Mouse (Mus musculus) gastrocnemius, postnatal 14 days (tissue): ENCODE measurements around the gene Mlkl. TPM values are rescaled to one million over a fixed set of nuclear protein-coding genes. Genes with fewer than 3 reads are reported as not detected.

ENCODE experiments used
- DNase-seq: peaks from one replicate; pipeline ENCODE4 v3.0.0; 2021; ENCODE audit warnings: mixed read lengths
- intact Hi-C: fragments of 180-260 bp; cut with DNase I; formaldehyde crosslinking; loops from one replicate; pipeline ENCODE4 v1.15.1; 2025; ENCODE audit warnings: low total_unique reads
- long read RNA-seq, 2 experiments: library from polyadenylated mRNA; stranded (forward); transcript quantifications; one replicate each; pipeline ENCODE4 v2.0.0; 2021
- total RNA-seq, 2 experiments: library from RNA; stranded (reverse); gene quantifications; 2 replicates each; pipeline ENCODE4 v1.2.3; 2021

Gene Mlkl
- total RNA-seq: 1 to 10 TPM; 1.1 to 1.5 TPM
- long read RNA-seq, experiment 1: 0 reads
- long read RNA-seq, experiment 2, partial matches to known transcripts: 0 of 3 reads
- long read RNA-seq, experiment 2, other reads (novel, unspliced or antisense): 0 of 3 reads

DNA sequence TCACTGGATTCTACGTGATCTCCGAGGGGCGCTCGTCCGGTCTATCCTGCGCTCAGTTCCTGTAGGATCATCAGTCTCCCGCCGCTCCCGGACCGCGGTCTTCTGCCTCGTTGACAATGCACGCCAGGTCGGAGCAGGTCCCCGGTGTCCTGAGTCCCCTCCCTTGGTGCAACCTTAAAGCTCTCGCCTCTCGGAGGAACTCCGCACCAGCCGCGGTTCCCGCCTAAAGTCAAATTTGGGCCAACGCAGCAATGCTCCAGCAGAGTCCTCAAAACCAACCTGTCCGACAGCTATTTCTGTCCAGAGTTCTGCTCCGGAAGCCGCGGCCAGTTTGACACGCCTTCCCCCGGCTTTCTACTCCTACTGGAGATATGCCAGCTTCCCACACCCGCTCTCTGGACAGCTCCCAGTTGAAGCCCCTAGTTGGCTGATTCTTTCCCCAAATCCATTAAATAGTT, at the start of gene Mlkl:
Mlkl (minus strand) TSS at position 288 of the 458 bp plus-strand sequence.
- intact Hi-C loops: no loop called here
- peak; percentile 35 for DNase-seq

DNA sequence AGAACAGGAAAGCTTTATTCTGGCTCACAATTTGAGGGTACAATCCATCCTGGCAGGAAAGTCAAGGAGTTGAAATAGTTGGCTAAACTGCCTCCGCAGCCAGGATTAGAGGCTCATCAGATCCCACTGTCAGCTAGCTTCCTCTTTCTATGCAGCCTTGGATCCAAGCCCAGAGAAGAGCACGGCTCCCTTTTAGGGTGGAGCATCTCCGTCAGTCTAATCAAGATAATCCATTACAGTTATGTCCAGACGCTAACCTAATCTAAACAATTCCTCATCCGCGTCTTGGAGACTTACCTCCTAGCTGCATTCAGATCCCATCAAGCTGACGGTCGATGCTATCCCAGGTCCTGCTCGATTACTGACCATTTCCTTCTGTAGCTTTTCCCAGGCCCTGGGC, 47.9 kb upstream of the Mlkl start:
- intact Hi-C loops: no loop called here
- DNase-seq: no peak

DNA sequence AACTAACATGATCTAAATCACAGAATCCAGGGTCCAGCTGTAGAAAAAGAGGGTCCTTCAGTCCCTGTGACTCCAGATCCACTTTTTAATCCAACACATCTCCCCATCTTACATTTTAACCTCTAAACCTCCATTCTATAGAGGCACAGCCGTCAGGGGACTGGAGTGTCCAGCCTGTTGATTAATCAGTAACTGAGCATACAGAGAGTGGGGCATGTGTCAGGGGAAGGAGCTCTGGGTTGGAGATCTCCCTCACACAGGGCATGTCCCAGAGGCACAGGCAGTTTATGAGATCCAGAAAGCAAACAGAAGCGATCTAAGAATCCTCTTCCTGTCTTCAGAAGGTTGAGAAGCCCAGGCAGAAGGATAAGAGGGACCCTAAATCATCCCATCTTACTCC, 46.7 kb upstream of the Mlkl start:
- intact Hi-C loops: no loop called here

DNA sequence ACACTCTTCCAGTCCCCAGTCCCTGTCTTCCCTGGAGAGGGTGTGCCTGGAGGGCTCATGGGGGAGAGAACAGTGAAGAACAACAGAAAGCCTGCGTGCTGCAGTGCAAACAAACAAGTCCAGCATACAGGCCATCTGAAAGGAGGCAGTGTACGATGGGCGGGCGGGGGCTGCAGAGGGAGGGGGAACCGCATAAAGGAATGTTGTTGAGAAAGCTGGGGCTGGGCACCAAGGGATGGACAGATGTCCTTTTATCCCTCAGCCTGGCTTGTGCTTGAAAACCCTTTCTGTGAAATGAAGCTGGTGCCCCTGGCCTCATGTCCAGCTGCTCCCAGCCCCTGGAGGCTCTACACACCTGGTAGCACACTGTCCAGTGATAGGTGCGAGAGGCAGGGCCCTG, 37.2 kb upstream of the Mlkl start:
- intact Hi-C loops: no loop called here
- no peak for DNase-seq

More for the DNA sequence above, 46.7 kb upstream of the Mlkl start:
- DNase-seq: no peak

DNA sequence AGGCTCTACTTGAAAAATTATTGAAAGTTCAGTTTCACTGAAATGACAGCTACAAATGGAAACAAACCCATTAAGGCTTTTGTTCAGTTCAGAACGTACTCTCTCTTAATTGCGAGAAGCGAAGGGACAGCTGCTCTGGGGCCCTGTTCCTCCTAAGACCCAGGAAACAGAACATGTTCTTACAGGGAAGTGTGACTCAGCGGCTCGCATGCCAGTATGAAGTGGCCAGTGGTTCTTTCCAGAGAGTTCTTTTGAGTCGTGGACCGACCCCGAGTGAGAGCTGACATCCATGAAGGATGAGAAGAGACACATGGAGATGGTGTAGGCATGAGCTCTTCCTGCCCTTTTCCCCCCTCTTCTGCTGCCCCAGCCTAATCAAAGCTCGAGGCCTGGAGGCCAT, 31.7 kb upstream of the Mlkl start:
- no peak for DNase-seq
- intact Hi-C loops: no loop called here

DNA sequence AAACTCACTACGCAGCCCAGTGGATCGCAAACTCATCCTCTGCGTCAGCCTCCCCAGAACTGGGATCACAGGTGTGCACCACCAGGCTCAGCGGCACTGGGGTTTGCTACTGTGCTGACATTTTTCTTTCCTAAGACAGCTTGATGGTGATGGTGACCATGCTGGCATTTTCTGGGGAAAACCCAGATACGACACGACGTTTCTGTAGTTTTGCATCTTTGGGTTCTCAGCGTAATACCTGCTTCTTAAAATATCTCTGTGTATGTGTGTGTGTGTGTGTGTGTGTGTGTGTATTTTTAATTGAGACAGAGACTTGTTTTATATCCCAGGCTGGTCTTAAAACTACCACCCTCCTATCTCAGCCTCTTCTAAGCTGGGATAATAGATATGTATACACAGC, 29.4 kb upstream of the Mlkl start:
- intact Hi-C loops: no loop called here

DNA sequence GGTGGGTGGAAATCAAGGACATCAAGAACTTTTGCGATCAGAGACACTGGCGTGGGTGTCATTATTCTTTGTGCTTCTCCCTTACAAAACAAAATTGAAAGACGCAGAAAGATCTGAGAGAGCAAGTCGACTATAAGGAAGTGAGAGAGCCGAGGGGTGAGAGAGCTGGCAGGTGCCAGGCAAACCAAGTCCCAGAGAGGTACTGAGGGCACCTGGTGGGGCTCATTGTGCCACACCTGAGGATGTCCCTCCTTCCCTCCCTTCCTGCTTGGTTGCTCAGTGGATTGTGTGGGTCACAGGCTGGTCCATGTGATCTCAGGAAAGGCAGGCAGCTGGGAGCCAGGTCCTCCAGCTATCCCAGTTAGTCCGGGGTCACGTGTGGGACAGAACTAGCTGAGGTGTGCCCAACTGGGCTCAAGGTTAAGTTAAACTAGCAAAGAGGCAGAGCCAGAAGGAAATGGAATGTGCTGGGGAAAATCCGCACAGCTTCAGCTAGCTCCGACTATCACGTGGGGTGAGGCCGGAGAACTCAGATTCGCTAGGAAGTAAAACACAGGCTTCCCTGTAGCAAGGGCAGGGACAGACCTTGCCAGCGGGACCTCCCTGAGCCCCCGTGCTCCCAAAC, 28.7 kb upstream of the Mlkl start:
- intact Hi-C loops: no loop called here
- no peak for DNase-seq

More for the DNA sequence above, 29.4 kb upstream of the Mlkl start:
- DNase-seq: no peak

DNA sequence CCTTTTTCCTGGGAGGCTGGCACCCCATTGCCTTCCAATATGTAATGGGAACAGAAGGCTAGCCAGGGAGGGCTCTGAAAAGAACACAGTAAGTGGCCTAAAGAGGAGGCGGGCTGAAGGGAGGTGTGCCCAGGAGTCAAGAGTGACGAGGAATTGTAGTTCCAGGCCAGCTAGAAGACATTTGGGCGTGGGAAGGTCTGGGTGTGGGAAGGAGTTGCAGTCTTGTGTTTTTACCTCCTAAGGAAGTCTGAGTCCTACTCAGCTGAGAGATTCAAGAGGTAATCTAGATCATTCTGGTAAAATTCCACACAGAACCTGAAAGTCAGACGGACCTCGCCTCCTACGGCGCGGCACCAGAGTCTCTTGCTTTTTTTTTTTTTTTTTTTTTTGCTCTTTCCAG, 25.5 kb upstream of the Mlkl start:
- intact Hi-C loops: no loop called here
- no peak for DNase-seq

DNA sequence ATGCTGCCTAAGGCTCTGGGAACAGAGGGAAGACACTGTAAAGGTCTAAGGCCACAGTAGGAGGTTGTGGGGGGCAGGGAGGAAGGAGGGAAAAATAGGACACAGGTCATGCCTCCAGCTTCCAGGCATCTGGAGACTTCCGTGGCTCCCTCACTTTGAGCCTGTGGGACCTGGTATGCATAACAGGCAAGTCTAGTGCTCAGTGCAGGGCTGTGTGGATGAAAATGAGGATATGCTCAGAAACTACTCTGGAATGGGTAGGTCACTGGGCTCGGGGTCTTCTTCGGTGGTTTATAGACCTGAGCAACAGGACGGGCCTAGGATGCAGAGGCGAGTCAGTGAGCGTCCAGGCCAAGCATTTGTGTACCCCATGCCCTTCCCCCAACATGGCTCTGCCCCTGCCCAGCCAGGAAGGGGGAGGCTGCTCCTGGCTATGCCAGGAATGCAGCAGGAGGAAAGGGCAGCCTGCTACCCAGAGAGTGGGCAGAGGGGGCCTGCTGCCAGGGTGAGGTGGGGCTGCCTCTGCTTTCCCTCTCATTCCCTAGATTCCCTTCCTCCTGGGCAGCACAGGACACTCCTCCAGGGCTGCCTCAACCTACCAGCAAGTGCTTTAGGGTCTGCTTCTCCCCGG, 22.7 kb upstream of the Mlkl start:
- DNase-seq: no peak
- intact Hi-C loops: no loop called here

DNA sequence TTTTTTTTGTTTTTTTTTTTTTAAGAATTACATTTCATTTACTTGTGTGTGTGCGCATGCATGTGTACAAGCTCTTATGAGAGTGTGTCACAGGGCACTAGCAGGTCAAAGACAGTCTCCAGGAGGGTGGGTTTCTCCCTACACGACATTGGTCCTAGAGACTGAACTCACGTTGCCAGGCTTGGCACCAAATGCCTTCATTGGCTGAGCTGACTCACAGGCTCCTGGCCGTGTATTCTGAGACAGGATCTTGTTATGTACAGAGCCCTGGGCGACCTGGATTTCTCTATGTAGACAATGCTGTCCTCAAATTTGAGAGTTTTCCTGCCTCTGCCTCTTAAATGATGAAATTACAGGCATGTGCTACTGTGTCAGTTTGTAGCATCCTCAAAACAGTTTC, 22.0 kb upstream of the Mlkl start:
- intact Hi-C loops: no loop called here

DNA sequence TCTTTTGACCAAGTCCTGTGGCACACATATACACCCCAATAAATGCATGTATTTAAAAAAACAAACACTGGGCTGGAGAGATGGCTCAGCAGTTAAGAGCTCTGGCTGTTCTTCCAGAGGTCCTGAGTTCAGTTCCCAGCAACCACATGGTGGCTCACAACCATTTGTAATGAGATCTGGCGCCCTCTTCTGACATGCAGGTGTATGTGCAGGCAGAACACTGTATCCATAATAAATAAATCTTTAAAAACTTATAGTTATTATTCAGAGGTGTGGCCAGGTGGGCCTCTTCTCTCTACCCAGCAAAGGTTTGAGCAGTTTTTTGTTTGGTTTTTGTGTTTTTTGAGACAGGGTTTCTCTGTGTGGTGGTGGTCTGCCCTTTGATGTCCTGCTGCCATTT, 20.9 kb upstream of the Mlkl start:
- intact Hi-C loops: no loop called here
- DNase-seq: no peak

More for the DNA sequence above, 22.0 kb upstream of the Mlkl start:
- DNase-seq: no peak

DNA sequence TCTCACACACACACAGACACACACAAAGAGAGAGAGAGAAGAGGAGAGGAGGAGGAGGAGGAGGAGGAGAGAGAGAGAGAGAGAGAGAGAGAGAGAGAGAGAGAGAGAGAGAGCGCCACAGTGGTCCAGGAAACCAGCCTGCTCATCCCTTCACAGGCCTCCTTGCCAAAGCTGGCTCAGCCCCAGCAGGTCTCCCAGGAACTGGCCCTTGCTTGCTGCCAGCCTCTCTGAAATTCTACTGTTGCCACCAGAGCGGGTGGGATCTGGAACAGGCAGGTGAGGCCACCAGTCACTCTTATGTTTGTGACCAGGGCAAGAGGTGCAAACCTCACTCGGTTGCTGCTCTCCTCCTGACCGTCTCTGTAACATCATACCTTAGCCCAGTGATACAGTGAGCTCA, 19.5 kb upstream of the Mlkl start:
- intact Hi-C loops: no loop called here
- no peak for DNase-seq

DNA sequence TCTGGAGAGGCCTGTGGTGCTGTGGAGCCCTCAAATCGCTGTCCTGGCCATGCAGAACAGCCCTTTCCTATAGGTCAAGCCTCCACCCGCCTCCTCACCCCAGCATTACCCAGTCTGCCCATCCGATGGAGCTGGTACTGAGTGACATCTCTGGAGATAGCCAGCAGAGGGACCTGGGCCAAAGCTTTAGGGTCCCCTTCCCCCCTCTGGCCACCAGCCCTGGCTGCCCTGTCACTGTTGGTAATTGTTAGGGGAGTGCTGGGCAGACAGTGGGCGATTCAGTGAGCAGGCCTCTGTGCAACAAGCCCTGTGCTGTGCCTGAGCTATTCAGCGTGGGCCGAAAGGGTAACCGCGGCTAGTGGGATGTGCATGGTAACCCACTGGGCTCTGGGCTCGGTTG, 15.5 kb upstream of the Mlkl start:
- intact Hi-C loops: no loop called here
- DNase-seq: no peak

DNA sequence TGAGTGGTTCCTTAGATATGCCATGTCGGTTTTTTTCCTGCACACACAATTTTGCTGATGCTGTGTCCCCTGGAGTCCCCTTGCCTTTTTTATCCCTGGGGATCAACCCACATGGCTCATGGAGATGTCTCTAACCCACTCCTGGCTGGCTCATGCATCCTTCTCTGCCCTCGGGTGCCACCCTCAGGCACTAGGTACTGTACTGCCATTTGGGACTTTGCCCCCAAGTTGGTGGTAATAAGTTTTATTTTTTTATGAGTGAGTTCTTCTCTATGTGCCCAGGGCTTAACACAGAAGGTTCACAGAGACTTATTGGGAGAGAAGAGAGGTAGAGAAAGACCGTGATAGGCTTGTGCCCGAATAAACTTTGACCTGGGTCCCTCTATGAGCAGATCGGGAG, 14.3 kb upstream of the Mlkl start:
- no peak for DNase-seq
- intact Hi-C loops: no loop called here

DNA sequence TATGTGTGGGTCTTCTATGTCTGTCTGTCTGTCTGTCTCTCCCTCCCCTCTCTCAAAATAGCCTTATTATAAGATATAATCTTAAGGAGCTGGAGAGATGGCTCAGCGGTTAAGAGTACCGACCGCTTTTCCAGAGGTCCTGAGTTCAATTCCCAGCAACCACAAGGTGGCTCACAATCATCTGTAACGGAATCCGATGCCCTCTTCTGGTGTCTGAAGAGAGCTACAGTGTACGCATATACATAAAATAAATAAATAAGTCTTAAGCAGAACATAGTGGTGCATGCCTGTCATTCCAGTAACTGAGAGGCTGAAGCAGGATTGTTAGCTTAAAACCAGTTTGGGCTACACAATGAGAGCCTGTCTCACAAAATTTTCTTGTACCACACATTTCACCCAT, 12.6 kb upstream of the Mlkl start:
- intact Hi-C loops: loop anchor here (2.0 kb wide), 1 partner anchor 314 kb away; no protein-coding TSS in a partner anchor
- DNase-seq: no peak

DNA sequence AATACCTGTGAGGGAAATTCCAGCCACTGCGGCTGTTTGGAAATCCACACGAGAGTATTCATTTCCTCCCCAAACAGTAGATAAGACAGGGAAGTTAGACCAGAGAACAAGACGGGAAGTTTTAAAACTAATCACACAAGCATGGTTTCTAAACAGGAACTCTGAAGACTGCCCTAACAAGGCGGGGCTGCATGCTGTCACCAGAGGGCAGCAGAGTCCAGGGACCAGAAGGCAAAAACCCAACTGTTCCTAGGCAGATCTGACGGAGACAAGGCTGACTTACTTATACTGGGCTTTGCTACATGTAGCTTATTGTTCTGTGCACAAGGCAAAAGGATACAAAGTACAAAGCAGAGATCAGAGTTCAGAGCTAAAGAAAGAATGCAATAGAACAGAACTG, 5.2 kb upstream of the Mlkl start:
- intact Hi-C loops: loop anchor here (2.0 kb wide), 1 partner anchor 96 kb away; no protein-coding TSS in a partner anchor
- DNase-seq: peak; percentile 79

DNA sequence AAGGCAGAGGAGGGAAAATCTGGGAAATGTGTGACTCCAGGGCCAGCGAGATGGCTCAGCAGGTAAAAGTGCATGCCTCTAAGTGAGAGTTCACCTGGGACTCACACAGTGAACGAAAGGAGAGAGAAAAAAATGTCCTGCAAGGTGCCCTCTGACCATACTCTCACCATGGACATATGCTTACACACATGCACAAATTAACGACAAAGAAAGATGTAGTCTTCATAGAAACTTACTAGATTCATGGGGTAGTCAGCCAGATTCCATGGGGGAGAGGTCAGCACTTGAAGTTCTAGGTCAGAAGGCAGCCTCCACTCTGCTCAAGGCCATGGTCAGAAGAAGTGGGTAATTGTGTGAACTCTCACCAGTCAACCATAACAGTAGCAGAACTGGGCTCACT, 2.2 kb upstream of the Mlkl start:
- intact Hi-C loops: no loop called here
- DNase-seq: no peak

DNA sequence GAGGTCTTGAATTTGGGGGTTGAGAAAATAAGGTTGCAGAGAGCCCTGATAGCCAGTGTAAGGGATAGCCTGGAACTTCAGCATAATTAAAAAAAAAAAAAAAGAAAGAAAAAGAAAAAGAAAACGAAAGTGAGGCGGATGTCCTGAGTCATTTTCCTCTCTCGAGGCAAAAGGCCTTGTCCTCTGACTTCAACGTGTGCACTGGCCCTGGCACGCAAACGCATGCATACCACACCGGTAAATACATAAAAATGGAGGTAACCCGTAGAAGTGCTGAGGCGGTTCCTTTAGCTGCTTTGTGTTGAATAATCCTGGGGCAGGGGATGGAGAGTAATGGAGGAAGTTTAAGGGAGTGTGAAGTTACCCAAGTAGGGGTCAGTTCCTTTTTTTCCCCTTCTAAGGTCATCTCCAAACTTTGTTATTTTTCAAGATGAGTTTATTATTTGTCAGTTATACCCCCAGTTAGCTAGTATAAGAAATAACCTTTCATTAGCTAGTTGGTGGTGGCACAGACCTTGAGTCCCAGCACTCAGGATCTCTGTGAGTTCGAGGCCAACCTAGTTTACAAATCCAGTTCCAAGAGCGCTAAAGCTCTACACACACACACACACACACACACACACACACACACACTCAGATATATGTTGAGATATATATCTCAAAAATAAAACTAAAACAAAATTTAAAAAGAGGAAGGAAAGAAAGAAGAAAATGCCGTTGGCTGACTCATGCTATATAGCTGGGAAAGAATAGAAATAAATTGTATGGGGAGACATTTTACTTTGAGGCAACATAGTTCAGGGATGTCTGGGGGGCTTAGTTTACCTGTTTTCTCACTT, 612 bp upstream of the Mlkl start:
- DNase-seq: no peak
- intact Hi-C loops: no loop called here

DNA sequence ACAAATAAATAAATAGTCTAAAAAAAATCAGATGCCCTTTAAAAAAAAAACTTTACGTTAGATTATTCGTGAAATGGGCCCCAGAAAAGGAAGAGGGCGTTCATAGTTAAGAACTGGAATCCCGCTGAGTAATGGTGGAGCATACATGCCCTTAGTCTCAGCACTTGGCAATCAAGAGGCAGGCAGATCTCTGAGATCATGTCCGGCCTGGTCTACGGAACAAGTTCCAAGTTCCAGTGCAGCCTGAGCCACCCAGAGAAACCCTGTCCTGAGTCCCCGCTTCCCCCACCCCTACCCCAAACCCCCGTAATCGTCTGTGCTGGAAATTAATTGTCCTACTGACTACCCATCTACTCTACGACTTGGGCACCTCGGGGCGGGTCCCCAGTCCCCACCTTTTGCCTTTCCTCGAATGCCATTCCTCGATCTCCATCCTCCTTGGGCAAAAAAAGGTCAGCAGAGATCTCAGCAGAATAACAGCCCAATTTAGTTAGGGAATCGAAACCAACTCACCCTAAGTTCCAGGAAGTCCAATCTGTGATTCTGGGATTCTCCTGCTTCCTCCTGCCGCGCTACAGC, 577 bp downstream of the Mlkl start:
- no peak for DNase-seq
- intact Hi-C loops: no loop called here

DNA sequence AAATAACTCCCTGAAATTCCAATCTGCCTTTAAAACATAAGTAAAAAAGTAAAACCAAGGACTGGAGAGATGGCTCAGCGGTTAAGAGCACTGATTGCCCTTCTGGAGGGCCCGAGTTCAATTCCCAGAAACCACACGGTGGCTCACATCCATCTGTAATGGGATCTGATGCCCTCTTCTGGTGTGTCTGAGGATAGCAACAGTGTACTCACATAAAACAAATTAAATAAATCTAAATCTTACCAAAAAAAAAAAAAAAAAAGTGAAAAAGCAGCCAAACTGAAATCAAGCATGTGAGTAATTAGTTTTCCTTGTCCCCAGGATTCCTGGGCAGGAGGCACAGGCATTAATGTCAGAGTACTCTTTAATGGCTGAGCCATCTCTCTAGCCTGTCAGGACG, 1.3 kb downstream of the Mlkl start:
- intact Hi-C loops: no loop called here
- DNase-seq: no peak
